Mouse (Mus musculus) limb, embryonic 12.5 days (tissue): ENCODE measurements around the gene Fgfr2. TPM values are rescaled to one million over a fixed set of nuclear protein-coding genes. Genes with fewer than 3 reads are reported as not detected.
A peak's percentile ranks its signal among the peaks of the same experiment; 100 is the strongest.

Source experiments
- ATAC-seq: fragments of 200-750 bp; cut with Nextera tagmentation; 2 replicates; pipeline ENCODE4 v1.8.0; 2017; ENCODE audit warnings: low read depth, moderate TSS enrichment; ENCODE audit not compliant: insufficient number of reproducible peaks, insufficient read depth, low FRiP score, low TSS enrichment
- H3K27ac ChIP-seq: fragments of 300-500 bp; sonication (generic); 2 replicates; pipeline ENCODE4 v1.5.1; 2016; ENCODE audit warnings: mild to moderate bottlenecking, moderate library complexity
- H3K27me3 ChIP-seq: fragments of 300-500 bp; sonication (generic); 2 replicates; pipeline ENCODE4 v1.6.1; 2016; ENCODE audit warnings: mild to moderate bottlenecking, moderate library complexity
- H3K36me3 ChIP-seq: fragments of 300-500 bp; sonication (generic); 2 replicates; pipeline ENCODE4 v1.6.1; 2016; ENCODE audit warnings: mild to moderate bottlenecking, moderate library complexity
- H3K4me1 ChIP-seq: fragments of 300-500 bp; sonication (generic); replicated peaks from 2 replicates; pipeline ENCODE4 v1.6.1; 2016
- H3K4me2 ChIP-seq: fragments of 300-500 bp; sonication (generic); 2 replicates; pipeline ENCODE4 v1.6.1; 2016; ENCODE audit warnings: mild to moderate bottlenecking, moderate library complexity
- H3K4me3 ChIP-seq: fragments of 300-500 bp; sonication (generic); replicated peaks from 2 replicates; pipeline ENCODE4 v1.5.1; 2016; ENCODE audit warnings: mild to moderate bottlenecking
- H3K9ac ChIP-seq: fragments of 300-500 bp; sonication (generic); replicated peaks from 2 replicates; pipeline ENCODE4 v1.6.1; 2016; ENCODE audit warnings: mild to moderate bottlenecking, moderate library complexity
- H3K9me3 ChIP-seq: fragments of 300-500 bp; sonication (generic); 2 replicates; pipeline ENCODE4 v1.6.1; 2016; ENCODE audit warnings: mild to moderate bottlenecking, moderate library complexity
- WGBS: fragments of 180-500 bp; shearing (Covaris S2); methylation state at CpG from one replicate; pipeline ENCODE4 v1.1.7; 2016; 5-methylcytosine and 5-hydroxymethylcytosine counted together
- polyA plus RNA-seq: library from polyadenylated mRNA; unstranded; fragments of >200 nt; fragmentation: Nextera tagmentation; extraction: Ambion mirVana; gene quantifications from 2 replicates; pipeline ENCODE4 v1.2.1, GENCODE M21; 2016

Gene Fgfr2
- polyA plus RNA-seq, 1 experiment from 2014 or later, result 112 TPM

DNA sequence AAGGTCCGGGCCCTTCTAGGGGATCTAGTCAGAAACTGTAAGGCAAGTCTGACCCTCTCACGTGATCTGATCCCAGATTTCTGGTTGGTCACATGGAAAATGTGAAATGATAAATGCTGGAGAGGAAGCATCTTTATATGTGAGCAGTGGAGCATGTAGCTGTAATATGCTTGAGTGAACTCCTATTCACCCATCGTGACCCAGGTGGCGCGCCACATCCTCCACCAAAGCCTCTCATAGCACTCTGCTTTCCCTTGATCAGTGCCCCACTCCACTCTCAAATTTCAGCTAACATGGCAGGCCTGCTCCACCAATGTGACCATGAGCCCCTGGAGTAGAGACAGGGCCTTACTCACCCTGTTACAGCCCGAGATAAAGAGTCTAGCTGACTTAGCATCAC is 685.1 kb downstream of the Fgfr2 start:
- Histone ChIP-seq H3K36me3 (no peaks in the 10 kb centered on the region), H3K9me3 (0 out of 2 replicates have a peak, but pooled peaks cover 6% of the 10 kb centered on the region), H3K9ac (no peak overlapping the region), H3K27ac (no peak overlapping the region), H3K4me3 (no peak overlapping the region), H3K27me3 (no peaks in the 10 kb centered on the region), H3K4me1 (peaks cover 15% of the 10 kb centered on the region), H3K4me2 (no peak overlapping the region)
- no peak for ATAC-seq
- WGBS, result 88% methylated on average over 6 of the region's 6 CpGs

DNA sequence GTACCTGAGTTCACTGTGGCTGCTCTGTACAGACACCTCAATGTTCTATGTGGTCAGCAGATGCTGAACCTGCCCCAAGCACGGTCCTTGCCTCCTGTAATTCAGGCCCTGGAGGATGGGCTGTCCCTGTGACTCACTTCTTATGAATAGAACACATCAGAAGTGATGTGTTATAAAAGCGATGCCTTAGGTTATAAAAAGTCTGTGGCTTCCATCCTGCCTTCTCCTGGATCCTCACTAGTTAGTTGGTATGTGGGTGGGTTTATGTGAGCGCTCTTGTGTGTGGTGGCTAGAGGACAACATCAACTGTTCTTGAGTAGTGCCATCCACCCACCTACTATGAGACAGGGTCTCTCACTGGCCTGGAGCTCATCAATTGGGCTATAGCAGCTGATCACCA is 685.7 kb downstream of the Fgfr2 start:
- H3K36me3 ChIP-seq, result no peaks in the 10 kb centered on the region
- no peak for ATAC-seq

DNA sequence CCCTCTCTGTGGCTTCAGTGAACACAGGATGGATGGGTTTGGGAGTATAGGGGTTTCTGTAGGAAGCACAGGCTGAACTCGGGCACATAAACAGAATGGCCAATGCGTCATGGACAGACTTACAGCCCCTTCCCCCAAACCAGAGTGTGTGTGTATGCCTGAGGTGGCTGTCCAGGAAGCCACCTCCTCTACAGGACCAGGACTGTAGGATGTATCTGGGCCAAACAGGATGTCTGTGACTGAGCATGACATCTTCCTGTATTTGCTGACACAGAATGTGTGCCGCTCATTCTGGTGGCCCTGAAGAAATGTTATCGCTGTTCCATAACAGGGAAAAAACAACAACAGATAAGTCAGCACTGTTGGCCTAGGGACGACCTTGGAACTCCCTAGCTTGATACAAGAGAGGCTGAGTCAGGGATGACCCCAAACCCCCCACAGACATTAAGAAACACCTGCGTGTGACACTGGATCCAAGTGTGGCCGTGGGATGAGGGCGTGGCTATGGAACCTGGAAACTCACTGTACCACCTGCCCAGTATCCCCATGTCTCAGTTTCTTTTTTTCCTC is 687.6 kb downstream of the Fgfr2 start:
- 84% methylated on average over 8 of the region's 8 CpGs for WGBS
- no peaks in the 10 kb centered on the region for H3K36me3 ChIP-seq
- ATAC-seq, result no peak

More for the DNA sequence above, 685.7 kb downstream of the Fgfr2 start:
- H3K4me2 ChIP-seq, result no peak overlapping the region
- no peak overlapping the region for H3K4me3 ChIP-seq
- H3K9me3 ChIP-seq, result 0 out of 2 replicates have a peak, but pooled peaks cover 6% of the 10 kb centered on the region
- H3K9ac ChIP-seq, result no peak overlapping the region
- peaks cover 15% of the 10 kb centered on the region for H3K4me1 ChIP-seq
- 94% methylated on average over 3 of the region's 3 CpGs for WGBS
- H3K27ac ChIP-seq, result no peak overlapping the region
- no peaks in the 10 kb centered on the region for H3K27me3 ChIP-seq

DNA sequence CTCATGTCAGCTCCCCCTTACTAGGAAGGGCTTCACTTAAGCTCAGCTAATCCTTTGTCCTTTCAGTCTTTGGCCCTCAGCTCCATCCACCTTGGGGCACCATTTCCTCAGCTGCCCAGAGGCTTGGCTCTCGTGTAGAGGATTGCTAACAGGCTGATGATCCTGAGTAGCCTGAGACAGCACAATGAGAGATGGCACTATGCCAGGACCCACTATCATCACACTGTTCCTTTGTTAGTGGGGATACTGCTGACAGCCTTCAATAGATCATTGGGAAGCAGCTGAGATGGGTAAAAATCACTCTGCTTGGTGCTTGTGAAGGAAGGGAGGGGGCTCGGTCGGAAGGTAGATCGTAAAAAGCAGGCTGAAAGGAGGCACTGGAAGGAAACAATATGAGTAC is 693.8 kb downstream of the Fgfr2 start:
- H3K36me3 ChIP-seq, result no peaks in the 10 kb centered on the region
- no peak overlapping the region for H3K4me2 ChIP-seq
- H3K9ac ChIP-seq, result no peak overlapping the region
- no peaks in the 10 kb centered on the region for H3K27me3 ChIP-seq
- no peak overlapping the region for H3K4me3 ChIP-seq
- H3K9me3 ChIP-seq, result no peaks in the 10 kb centered on the region
- ATAC-seq, result no peak
- no peak overlapping the region for H3K27ac ChIP-seq
- WGBS, result 67% methylated on average over 4 of the region's 4 CpGs
- peaks cover 10% of the 10 kb centered on the region for H3K4me1 ChIP-seq

More for the DNA sequence above, 687.6 kb downstream of the Fgfr2 start:
- H3K4me1 ChIP-seq, result peaks cover 15% of the 10 kb centered on the region
- H3K4me3 ChIP-seq, result no peak overlapping the region
- no peak overlapping the region for H3K4me2 ChIP-seq
- no peak overlapping the region for H3K9ac ChIP-seq
- H3K27ac ChIP-seq, result no peak overlapping the region
- 0 out of 2 replicates have a peak, but pooled peaks cover 5% of the 10 kb centered on the region for H3K9me3 ChIP-seq
- H3K27me3 ChIP-seq, result no peaks in the 10 kb centered on the region

DNA sequence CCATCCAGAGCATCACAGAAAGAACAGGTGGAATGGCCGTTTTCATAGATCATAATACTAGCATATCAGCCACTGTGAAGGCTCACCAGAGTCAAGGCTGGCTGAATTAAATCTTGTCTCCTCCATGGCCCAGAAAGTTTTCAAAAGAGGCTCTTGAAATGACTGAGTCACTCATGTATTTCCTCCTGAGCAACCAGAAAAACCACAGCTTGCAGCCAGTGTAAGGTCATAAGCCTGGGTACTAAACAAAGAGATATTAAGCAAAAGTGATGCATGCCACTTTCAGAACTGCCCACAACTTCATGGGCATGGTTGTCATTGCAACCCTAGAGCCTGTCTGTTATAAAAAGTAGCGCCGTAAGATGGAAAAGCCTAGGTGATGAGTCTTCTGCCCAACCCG is 694.8 kb downstream of the Fgfr2 start:
- no peaks in the 10 kb centered on the region for H3K27me3 ChIP-seq
- H3K27ac ChIP-seq, result no peak overlapping the region
- H3K36me3 ChIP-seq, result no peaks in the 10 kb centered on the region
- H3K9me3 ChIP-seq, result no peaks in the 10 kb centered on the region
- no peak overlapping the region for H3K4me3 ChIP-seq
- H3K9ac ChIP-seq, result no peak overlapping the region
- no peaks in the 10 kb centered on the region; the same call in 1 of the 2 replicates for H3K4me1 ChIP-seq
- 95% methylated on average over 4 of the region's 4 CpGs for WGBS
- no peak for ATAC-seq
- no peak overlapping the region for H3K4me2 ChIP-seq

DNA sequence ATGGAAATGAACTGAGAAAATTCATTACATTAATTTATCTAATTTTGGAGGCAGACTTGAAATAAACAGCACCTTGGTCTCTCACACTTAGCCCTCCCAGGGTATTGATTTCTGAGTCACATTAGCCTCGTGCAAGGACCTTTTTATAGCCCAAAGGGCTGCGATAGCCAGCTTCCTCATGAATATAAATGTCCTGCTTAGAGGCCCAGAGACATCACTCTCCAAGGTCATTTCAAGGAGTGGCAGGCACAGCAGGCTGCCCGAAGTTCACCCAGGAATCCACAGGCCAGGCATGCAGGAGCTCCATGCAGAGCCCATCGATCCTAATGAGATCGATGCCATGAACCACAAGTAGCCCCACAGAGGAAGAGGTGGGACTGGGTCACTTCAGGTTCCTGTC is 697.1 kb downstream of the Fgfr2 start:
- Histone ChIP-seq H3K27ac (no peak overlapping the region), H3K36me3 (no peaks in the 10 kb centered on the region), H3K4me2 (no peak overlapping the region), H3K27me3 (no peaks in the 10 kb centered on the region; the same call in 1 of the 2 replicates), H3K4me1 (no peaks in the 10 kb centered on the region), H3K9me3 (no peaks in the 10 kb centered on the region), H3K4me3 (no peak overlapping the region), H3K9ac (no peak overlapping the region)
- ATAC-seq, result no peak
- 74% methylated on average over 5 of the region's 5 CpGs for WGBS

DNA sequence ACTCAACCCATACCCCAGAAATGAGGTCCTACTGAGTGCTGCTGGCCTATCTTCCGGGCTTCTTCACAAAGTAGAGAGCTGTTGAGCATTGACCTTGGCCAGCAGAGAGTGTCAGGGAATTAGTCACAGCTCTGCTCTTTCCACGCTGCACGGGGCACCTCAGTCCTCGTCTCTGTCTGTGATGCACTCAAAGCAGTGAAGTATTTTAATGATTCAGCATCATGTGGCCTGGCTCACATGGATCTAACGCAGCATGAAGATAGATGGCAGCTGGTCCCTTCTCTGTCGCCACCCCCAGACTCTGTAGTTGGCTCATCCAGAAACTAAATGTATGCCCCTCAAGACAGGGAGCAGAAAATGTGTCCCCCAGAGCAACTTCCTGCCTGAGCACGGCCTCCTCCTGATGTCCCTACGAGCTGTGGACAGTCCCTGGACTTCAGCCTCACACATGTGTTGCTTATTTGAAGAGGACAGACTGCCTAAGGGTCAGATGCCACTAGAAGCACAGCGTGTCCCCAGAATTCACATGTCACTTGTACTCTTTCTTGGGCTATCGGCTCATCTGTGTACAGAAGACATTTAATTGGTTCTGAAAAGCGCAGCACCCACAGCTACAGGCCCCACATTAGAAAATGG is 697.7 kb downstream of the Fgfr2 start:
- H3K4me2 ChIP-seq, result no peak overlapping the region
- no peak overlapping the region for H3K9ac ChIP-seq
- H3K9me3 ChIP-seq, result no peaks in the 10 kb centered on the region
- no peaks in the 10 kb centered on the region for H3K36me3 ChIP-seq
- no peak overlapping the region for H3K27ac ChIP-seq
- ATAC-seq, result no peak
- no peaks in the 10 kb centered on the region for H3K4me1 ChIP-seq
- H3K4me3 ChIP-seq, result no peak overlapping the region
- peaks cover 1% of the 10 kb centered on the region; the same call in 1 of the 2 replicates for H3K27me3 ChIP-seq
- WGBS, result 67% methylated on average over 11 of the region's 11 CpGs

DNA sequence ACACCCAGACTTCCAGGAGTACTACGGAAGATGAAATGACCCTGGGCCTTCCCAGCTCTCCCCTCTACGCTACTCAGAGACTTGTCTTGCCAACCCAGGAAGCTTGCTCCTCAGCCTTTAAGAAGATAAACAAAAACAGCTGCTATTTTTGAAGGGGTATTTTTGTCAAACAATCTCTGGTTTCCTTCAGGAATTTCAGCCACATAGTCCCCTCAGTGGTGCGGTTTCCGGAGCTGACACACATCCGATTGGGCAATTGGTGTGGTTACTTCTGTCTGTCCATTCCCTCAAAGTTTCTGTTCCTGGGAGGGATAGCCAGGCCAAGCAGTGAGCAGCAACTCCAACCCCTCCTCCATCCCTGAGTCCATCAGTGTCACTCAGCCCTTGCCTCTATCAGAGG is 699.6 kb downstream of the Fgfr2 start:
- Histone ChIP-seq H3K27ac (no peak overlapping the region), H3K27me3 (peaks cover 6% of the 10 kb centered on the region; the same call in 1 of the 2 replicates), H3K4me3 (no peak overlapping the region), H3K9me3 (no peaks in the 10 kb centered on the region), H3K9ac (no peak overlapping the region), H3K4me1 (0 out of 2 replicates have a peak, but pooled peaks cover 2% of the 10 kb centered on the region), H3K4me2 (no peak overlapping the region), H3K36me3 (no peaks in the 10 kb centered on the region)
- WGBS, result 80% methylated on average over 5 of the region's 5 CpGs
- ATAC-seq, result no peak

DNA sequence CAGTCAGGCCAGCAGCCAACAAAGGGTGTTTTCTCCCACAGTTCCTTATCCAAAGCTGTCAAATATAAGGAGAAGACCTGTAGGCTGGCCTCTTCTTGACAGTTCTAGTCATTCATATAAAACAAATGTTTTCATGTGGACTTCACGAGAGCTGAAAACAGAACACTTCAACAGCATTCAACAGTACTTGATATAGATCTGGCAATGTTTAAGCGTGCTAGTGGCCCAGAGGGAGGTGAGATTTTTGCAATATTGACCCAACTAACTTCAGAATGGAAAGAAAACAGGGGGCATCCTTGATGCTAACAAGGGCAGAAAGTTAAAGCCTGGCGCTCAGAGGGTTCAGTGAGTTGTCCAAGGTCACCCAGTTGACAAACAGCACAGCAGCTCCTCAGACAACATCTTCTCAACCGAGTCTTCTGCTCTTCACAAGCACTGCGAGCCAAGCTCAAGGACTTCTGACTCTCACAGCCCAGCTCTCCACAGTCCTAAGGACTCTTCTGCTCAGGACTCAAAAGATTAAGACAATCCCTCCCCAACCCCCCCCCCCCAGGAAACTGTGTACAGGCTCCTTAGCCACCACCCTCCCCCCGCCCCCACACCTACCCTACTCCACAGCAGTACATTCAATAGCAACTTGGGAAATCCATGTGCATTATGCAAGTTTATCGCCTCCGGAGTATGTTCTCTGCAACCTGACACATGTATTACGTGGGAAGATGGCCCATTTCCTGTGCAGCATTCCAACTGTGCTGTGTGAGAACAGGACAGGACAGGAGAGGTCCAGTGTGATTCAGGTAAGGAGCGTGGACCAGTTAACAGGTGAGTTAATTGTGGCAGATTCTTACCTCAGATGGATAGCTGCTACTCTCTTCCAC is 703.5 kb downstream of the Fgfr2 start:
- Histone ChIP-seq H3K27me3 (peaks cover 6% of the 10 kb centered on the region; the same call in 1 of the 2 replicates), H3K4me3 (no peak overlapping the region), H3K36me3 (no peaks in the 10 kb centered on the region), H3K9ac (no peak overlapping the region), H3K27ac (no peak overlapping the region), H3K4me2 (no peak overlapping the region), H3K4me1 (peaks cover 24% of the 10 kb centered on the region), H3K9me3 (no peaks in the 10 kb centered on the region)
- whole genome bisulfite sequencing, result 91% methylated on average over 10 of the region's 10 CpGs
- no peak for ATAC-seq

DNA sequence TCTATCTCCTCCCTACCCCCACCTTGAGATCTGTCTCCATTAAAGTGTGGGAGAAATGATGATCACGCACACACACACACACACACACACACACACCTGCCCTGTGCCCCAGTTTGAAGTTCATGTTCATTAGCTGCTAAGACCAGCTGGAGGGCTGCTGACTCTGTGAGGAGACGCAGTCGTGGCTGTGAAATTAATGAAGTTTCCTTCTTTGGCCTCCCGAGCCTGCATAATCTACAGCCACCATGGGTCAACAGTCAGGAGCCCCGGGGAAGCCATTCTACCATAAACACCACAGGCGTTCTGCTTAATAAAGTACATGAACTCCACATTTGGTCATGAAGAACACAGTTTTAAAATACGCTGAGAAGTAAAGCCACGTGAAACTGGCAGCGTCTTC is 706.3 kb downstream of the Fgfr2 start:
- WGBS, result 23% methylated on average over 9 of the region's 9 CpGs
- H3K4me3 ChIP-seq, result no peak overlapping the region
- no peaks in the 10 kb centered on the region for H3K36me3 ChIP-seq
- peak overlapping the region; percentile 13; the same call in 1 of the 2 replicates for H3K4me2 ChIP-seq
- no peaks in the 10 kb centered on the region for H3K9me3 ChIP-seq
- H3K9ac ChIP-seq, result no peak overlapping the region
- H3K4me1 ChIP-seq, result peaks cover 24% of the 10 kb centered on the region
- no peak for ATAC-seq
- H3K27ac ChIP-seq, result no peak overlapping the region
- H3K27me3 ChIP-seq, result peaks cover 6% of the 10 kb centered on the region; the same call in 1 of the 2 replicates

DNA sequence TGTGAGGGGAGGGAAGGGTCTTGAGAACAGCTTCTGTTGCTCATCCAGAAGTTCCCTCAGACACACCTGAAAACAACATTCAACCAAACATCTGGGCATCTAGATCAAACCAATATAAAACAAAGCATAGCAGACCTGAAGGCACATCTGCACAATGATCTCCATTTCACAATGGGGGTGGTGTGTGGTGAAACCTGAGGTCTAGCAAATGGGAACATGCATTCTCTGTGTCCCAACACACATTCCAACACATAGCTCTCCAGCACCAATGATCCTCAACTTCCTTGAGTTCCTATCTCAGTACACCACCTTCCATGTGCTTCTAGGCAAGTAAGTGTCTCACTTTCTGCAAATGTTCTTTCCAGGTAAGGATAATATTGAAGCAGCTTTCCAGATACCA is 707.3 kb downstream of the Fgfr2 start:
- Histone ChIP-seq H3K4me1 (peaks cover 24% of the 10 kb centered on the region), H3K36me3 (no peaks in the 10 kb centered on the region), H3K4me2 (no peak overlapping the region), H3K27me3 (peaks cover 6% of the 10 kb centered on the region; the same call in 1 of the 2 replicates), H3K27ac (no peak overlapping the region), H3K4me3 (no peak overlapping the region), H3K9me3 (no peaks in the 10 kb centered on the region), H3K9ac (no peak overlapping the region)
- ATAC-seq, result no peak
